Mouse (Mus musculus) monocyte, adult 2 months (primary cell): ENCODE measurements around the gene Kcnab1.

Source experiments
- DNase-seq, 2 experiments: peaks; one replicate each; pipeline ENCODE4 v3.0.0; 2022; ENCODE audit warnings: low spot score in 2 of 2, low read depth in 1 of 2

Kcnab1 gene

DNA sequence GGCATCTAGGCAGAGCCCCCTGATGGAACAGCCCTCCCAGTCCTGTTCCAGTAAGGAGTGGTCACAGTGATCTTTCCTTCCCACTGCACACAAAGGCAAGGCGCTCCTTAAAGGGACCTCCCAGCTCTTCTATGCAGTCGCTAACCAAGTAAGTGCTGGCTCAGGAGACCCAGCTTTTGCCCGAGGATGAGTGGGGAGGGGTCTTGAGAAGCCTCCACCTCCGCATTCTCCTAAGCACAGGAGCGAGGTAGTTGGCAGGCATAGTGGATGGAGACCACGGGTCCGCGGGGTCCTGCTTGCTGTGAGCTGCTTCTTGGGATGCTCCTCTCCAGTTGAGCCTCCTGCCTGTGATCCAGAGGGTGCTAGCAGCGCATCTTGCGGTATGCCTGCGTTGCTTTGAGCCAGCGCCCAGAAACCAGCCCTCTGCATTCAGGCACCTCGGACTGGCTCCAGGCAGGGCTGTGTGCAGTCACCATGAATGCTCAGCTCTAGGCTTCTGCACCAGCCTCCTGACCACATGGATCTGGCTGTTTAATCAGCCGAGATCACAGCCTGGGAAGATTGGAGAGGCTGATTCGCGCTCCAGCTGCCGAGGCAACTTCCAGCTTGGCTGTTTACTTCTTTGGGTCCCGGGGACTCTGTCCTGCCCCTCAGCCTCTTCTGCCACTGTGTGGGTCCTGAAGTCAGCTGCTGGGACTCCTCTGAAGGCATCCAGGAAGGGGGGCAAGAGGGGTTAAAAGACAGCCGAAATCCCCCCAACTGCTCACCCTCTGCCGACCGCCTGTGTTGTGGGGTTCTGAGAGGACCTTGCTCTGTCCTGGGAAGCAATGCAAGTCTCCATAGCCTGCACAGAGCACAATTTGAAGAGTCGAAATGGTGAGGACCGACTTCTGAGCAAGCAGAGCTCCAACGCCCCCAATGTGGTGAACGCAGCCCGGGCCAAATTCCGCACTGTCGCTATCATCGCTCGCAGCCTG, at the start of gene Kcnab1:
TSS of gene Kcnab1 (plus strand) at position 440 of the 977 bp plus-strand sequence.
- no peak for DNase-seq

DNA sequence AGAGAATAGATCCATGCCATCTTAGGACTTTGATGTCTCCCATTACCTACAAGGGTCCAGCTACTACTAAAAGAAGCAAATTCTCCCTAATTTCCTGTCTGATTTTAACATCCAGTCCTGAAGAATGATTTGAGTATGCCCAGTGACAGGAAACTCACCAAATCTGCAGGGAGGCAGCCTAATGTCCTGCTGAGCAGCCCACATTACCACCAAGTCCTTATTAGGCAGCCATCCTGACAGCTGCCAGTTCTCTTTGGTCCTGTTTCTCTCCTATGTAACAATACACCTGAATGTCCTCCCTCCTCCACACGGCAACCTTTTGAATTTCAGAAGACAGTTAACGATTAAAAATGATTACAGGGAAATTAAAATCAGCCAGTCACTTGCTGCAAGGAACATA, 20.9 kb upstream of the Kcnab1 start:
- DNase-seq = no peak

DNA sequence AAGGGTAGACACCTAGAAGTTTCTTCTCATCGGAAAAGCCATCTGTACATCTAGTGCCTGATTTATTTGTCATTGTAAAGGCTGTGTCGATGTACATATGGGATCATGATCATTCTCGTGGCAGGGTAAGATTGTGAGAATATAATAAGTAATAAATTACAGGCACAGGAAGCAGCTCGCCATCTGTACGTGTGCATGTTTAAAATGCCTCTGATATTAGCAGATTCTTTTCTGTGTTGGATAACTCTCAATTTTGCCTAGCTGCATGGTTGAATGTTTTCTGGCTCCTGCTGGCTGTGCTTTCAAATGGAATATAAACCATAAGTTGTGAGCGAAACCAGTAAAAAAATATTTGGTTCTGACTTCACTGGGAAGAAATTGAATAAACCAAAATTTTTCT, 5.1 kb upstream of the Kcnab1 start:
- no peak for DNase-seq

DNA sequence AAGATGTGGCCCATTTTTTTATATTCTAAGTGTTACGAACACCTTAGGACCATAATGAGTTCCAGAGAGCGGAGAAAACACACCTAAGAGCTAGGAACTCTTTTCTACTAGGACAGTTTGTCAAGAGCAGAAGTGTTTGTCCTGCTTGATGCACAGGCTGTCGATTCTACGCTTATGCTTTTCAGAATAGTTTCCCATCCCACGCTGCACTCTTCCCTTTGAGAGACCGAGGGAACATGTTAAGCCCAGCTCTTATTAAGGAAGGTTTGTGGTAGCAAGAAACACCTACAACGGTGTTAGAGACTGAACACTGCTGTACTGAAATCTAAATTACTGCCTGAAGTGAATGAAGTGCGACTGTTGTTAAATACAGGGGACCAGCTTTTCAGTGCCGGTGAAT, 1.0 kb downstream of the Kcnab1 start:
- no peak for DNase-seq

DNA sequence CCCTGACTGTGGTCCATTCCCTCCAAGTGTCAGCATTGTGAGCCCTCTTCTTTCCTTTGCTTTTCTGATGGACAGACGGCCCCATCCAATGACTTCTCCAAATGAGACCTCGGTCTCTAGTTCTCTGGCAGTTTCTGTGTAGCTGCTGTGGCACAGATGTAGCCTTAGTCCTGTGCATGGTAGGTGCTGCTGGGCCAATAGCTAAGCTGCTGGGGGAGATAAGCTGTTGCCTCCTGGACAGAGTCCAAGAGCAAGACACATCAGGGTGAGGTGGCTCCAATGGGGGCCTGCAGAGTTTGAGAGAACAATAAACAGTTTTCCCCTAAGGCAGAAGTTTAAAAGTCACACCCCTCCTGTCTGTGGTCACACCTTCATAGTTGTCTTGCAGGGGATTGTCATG, 2.0 kb downstream of the Kcnab1 start:
- no peak for DNase-seq

DNA sequence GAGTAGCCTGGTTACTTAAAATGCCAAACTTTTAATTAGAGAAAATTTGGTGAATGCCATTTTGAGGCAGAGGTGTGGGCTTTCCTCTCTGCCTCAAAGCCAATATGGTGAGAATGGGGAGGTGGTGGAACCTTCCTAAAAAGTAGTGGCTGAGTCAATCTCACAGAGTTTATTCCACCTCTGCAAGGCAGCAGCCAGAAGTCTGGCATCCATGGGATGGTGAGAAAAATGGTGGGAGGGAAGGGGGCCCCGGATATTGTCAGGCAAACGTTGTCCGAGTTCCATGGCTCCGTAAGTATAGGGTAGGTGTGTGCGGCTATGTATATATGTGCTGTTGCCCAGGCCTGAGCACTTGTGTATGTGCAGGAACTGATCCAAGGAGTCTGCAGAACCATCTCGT, 6.0 kb downstream of the Kcnab1 start:
- no peak for DNase-seq

DNA sequence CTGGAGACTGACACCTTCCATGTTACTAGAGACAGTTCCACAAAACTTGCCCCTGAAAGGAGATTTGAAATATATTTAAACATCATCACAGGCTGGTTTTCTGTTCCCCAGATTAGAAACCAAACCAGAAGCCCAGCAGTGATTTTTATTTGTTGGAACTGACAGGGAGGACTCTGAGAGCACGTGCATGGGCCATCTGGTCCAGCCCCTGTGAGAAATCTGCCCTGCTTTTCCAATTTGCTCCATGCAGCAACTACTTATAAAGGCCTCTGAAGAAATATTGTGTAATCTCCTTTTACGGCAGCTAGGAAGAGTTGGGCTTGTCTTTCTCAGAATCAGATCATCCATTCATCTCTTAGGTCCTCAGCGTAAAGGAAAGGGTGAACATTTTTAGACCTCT, 7.8 kb downstream of the Kcnab1 start:
- DNase-seq = no peak

DNA sequence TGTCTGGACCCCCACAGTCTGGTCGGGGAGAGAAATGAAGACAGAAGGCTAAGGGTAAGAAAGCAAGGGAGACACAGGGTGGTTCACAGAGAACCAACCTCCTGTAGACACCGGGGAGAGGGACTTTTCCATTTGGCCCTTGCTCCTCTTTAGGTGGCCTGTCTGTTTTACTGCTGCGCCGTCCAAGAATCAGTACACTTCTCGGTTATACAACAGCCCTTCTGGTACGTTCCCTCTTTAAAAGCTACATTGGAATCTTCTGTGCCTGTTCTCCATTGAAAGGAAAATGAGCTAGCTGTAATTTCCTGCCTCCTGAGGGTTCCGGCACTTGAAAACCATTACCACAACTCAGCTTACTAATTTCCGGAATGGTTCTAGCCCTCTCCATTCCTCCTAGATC, 8.2 kb downstream of the Kcnab1 start:
- no peak for DNase-seq

DNA sequence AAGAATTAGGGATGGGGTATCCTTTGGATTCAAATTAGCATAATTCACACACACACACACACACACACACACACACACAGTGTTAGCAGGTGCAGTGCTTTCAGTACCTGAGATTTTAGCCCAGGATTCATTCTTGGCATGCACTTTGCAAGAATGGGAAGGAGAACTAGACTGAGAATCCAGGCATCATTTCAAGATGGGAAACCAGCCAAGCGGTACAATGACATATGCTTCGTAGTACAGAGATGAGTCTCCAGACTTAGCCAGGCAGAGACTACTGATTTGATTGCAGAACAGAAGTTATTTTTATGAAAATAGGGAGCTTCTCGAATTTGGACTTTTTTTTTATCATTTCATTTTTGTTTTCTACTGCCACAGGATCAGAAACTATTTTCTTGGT, 15.8 kb downstream of the Kcnab1 start:
- no peak for DNase-seq

DNA sequence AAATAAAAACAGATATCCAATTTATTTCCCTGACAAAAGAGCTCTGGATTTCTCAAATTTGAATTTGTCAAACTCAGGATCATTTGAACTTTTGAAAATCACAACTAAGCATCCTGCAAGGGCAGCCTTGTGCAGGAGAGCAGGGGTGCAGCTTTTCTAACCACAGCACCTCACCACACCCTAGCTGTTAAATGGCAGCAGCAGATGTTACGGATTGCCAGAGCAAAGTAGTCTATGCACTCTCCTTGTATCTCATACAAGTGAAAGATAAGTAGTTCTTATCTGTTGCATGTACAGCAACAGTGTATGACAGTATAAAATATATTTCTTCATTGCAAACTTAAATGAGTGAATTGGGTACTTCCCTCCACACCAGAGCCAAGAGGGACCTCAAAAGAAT, 20.4 kb downstream of the Kcnab1 start:
- no peak for DNase-seq

DNA sequence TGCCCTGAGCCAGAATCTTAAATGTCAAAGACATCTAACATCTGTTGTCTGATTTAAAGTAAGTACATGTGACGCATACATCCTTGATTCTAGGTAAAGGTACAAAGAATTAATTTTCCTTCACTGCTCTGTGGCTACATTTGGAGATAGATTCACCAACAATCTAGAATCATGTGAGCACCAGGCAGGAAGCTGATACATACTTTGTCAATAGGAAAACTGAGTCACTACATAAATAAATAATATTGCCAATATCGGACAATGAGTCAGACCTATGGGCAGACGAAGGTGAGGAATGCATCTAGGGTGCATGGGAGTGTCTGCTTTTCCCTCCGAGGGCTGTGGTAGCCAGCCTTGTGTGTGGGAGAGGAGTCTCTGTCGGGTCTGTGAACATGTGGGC, 25.7 kb downstream of the Kcnab1 start:
- no peak for DNase-seq

DNA sequence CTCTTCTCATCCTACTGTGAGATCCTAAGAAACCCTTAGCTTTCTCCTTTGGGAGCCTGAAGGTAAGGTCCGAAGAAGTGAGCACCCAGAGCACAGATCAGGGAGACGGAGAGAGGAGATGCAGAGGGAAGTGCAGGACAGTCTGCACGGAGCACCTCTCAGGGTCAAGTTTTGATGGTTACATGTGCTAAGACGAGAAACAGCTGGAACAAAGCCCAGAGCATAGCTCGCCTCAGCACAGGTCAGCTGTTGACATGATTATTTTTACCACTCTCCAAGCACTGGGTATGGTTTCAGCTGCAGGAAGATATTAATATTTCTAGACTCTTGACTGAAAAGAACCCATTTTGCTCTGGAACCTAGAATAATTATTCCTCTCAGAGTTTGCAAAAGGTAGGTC, 27.7 kb downstream of the Kcnab1 start:
- no peak for DNase-seq

DNA sequence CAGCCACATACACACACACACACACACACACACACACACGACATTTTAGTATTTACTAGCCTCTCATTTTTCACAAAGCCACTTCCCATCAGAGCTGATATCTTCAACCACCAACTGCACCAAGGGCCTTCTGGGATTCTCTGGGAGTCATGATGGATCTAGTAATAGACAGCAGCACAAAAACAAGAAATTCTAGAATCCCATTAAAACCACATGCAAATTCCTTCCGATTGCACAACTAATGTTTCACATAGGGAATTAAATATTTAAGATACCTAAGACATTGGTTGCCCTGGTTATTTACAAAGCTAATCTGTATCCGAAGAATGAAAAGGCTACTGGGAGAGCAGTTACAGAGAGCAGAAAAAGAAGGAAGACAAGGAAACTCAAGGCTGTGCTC, 29.6 kb downstream of the Kcnab1 start:
- no peak for DNase-seq

DNA sequence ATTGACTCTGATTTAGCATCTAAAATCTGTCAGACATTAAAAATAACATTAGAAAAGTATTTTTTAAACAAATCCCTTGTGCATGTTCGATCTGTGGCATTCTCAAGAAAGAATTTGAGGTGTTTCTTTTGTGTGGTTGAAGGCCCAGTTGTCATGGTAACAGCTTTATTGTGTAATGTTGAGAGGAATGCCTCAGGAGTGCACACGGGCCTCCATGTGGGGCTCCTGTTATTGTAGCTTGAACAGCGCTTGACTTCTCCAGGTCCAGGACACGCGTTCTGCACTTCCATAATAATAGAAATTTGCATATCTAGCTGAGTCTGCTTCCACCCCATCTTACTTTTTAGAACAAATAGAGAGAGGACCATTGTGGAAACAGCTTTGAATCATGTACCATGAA, 36.0 kb downstream of the Kcnab1 start:
- DNase-seq = no peak

DNA sequence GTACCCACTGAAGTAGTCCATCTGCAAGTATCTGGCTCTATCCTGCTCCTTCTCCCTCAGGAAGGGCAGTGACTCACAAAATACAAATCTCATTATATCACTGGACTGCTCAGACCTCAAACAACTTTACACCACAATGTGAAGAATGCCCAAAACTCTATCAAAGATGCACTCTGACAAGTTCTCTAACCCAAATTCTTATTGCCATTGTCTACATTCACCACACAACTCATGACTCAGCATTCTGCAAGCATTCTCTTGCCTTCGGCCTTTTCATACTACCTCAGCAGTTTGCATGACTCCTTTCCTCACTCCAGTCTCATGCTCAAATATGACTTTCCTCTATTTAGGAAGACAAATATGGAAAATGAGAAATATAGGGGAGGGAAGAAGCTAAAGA, 42.6 kb downstream of the Kcnab1 start:
- DNase-seq = no peak

DNA sequence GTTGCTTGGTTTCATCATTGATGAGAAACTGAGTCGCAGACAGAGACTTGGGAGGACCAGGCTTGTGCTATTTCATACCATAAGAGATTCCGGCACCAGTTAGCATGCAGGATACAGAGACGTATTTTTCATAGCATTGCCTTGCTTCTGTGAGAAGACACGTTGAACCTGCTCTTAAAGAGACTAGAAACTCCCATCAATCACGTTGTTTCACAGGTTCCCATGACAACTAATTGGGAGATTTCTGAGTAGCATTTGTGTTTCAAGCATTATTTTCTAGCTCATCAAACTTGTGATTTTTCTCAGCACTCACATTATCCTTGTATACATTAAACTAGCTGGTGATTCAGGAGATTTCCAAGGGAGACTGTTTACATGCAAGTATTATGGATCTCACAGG, 63.8 kb downstream of the Kcnab1 start:
- no peak for DNase-seq

DNA sequence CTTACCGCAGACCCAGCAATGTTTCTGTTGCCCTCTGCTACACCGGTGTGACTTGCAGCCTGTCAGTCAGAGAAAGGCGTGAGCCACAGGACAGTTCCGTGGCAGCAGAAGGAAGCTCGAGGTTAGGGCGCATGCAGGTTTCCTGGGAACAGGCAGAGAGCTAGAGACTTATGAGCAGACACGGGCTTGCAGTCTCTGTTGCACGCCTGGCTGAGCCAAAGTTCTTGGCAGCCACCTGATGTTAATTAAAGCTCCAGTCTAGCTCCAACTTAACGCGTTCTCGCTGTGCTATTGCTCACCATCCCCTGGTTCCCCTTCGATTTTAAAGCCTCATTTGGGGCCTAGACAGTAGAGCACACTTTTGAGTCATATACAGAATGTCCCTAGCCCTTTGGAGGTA, 65.4 kb downstream of the Kcnab1 start:
- no peak for DNase-seq

DNA sequence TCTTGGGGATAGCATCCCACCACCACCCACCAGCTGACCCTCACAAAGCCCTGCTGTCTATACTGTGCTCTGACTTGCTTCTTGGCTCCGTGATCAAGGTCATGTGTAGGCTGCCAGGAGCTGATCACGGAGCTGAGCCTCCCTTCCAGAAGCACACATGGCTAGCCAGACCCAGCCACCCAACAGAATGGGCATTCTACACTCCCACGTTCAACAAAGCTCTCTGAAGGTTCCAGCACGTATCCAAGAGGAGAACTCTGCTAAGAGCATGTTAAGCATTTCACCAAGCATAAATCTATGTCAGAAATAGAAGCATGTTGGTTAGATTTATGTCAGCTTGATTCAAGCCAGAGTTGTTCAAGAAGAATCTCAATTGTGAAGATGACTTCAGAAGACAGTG, 66.6 kb downstream of the Kcnab1 start:
- no peak for DNase-seq

DNA sequence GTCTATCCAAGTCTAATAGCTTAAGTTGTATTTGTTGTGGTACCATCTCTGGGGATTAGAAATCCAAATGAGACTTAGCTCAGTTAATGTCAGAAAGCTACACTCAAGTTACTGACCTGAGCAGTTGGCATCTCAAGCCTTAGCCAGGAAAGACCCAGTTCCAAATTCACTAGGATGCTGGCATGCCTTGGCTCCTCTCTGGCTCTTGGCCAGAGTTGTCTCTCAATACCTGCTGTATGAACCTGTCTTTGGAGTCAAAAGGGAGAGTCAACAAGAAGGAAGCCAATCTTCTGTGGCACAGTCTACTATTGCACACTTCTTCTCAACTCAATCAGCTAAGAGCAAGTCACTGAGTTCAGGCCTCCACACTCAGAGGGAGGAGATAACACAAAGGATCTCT, 67.7 kb downstream of the Kcnab1 start:
- DNase-seq = no peak

DNA sequence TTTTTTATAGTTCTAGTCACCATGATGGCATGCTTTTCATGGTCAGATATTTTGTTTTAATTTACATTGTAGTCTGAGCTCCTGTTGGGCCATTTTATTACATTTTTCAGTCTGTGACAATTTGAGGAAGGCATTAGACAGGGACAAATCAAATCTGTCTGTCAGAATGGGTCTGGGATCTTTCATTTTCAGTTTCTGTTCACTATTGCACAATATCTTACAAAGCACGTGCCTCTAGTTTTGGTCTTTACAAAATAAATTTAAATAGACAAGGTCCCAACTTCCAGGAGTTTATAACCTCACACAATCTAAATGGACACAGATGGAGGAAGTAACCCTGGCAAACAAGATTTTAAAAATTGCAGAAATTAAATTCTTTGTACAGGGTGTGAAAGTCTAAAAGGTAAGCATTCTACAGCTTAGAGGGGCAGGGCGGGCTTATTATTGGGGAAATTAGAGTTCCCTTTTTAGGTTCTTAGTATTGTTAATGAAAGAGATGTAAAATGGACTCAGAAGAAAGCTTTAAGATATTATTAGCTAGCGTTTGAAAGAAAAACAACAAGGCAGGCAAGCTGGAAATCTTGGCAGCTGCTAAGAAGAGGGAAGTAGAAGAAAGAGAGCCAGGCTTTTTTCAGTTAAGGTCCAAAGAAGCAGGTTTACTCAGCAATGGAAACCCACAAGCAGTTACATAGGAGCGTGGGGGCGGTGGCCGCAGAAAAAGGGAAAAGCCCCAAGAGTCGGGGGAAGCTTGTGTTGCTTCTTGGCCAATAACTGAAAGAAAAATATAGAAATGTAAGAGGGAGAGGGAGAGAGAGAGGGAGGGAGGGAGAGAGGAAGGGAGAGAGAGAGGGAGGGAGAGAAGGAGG, 78.9 kb downstream of the Kcnab1 start:
- no peak for DNase-seq

DNA sequence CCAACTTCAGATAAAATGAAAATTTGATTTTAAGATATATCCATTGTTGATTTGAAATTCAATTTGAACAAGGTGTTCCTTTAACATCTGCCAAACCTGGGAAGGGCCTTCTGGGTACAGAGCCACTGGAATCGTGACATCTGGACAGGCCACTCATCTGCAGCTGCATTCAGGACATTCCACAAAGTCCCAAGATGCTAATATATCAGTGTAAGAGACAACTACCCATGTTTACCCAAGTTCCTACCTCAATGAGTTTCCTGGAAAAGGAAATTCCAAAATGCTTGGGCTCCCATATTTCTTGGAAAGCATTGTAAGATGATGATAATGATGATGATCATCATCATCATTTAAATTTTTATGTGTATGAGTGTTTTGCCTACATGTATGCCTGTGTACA, 91.4 kb downstream of the Kcnab1 start:
- no peak for DNase-seq
